Mouse (Mus musculus) limb, embryonic 15.5 days (tissue): Measurements from ENCODE around the gene Pofut2. TPM values are rescaled to one million over a fixed set of nuclear protein-coding genes. Genes with fewer than 3 reads are reported as not detected.

Experiments
- ATAC-seq: fragments of 200-750 bp; cut with Nextera tagmentation; 2 replicates; pipeline ENCODE4 v1.8.0; 2017; ENCODE audit warnings: low read depth, moderate TSS enrichment; ENCODE audit not compliant: insufficient number of reproducible peaks, low FRiP score, low TSS enrichment
- H3K27ac ChIP-seq: fragments of 300-500 bp; sonication (generic); 2 replicates; pipeline ENCODE4 v1.5.1; 2015; ENCODE audit warnings: moderate library complexity, mild to moderate bottlenecking, inconsistent platforms
- H3K27me3 ChIP-seq: fragments of 300-500 bp; sonication (generic); 2 replicates; pipeline ENCODE4 v1.6.1; 2015; ENCODE audit warnings: inconsistent platforms
- H3K36me3 ChIP-seq: fragments of 300-500 bp; sonication (generic); 2 replicates; pipeline ENCODE4 v1.6.1; 2015; ENCODE audit warnings: inconsistent platforms
- H3K4me1 ChIP-seq: fragments of 300-500 bp; sonication (generic); 2 replicates; pipeline ENCODE4 v1.6.1; 2015; ENCODE audit warnings: inconsistent platforms
- H3K4me2 ChIP-seq: fragments of 300-500 bp; sonication (generic); 2 replicates; pipeline ENCODE4 v1.6.1; 2015; ENCODE audit warnings: mild to moderate bottlenecking, inconsistent platforms
- H3K4me3 ChIP-seq: fragments of 300-500 bp; sonication (generic); 2 replicates; pipeline ENCODE4 v1.5.1; 2015; ENCODE audit warnings: mild to moderate bottlenecking, inconsistent platforms
- H3K9ac ChIP-seq: fragments of 300-500 bp; sonication (generic); 2 replicates; pipeline ENCODE4 v1.6.1; 2015; ENCODE audit warnings: inconsistent platforms
- H3K9me3 ChIP-seq: fragments of 300-500 bp; sonication (generic); 2 replicates; pipeline ENCODE4 v1.6.1; 2016; ENCODE audit warnings: inconsistent platforms
- WGBS: fragments of 180-500 bp; shearing (Covaris S2); methylation state at CpG from one replicate; pipeline ENCODE4 v1.1.7; 2015; 5-methylcytosine and 5-hydroxymethylcytosine counted together
- polyA plus RNA-seq: library from polyadenylated mRNA; unstranded; fragments of >200 nt; fragmentation: Nextera tagmentation; extraction: Ambion mirVana; gene quantifications from 2 replicates; pipeline ENCODE4 v1.2.1, GENCODE M21; 2015

Gene Pofut2
- polyA plus RNA-seq, 1 experiment from 2014 or later, result 187 TPM

DNA sequence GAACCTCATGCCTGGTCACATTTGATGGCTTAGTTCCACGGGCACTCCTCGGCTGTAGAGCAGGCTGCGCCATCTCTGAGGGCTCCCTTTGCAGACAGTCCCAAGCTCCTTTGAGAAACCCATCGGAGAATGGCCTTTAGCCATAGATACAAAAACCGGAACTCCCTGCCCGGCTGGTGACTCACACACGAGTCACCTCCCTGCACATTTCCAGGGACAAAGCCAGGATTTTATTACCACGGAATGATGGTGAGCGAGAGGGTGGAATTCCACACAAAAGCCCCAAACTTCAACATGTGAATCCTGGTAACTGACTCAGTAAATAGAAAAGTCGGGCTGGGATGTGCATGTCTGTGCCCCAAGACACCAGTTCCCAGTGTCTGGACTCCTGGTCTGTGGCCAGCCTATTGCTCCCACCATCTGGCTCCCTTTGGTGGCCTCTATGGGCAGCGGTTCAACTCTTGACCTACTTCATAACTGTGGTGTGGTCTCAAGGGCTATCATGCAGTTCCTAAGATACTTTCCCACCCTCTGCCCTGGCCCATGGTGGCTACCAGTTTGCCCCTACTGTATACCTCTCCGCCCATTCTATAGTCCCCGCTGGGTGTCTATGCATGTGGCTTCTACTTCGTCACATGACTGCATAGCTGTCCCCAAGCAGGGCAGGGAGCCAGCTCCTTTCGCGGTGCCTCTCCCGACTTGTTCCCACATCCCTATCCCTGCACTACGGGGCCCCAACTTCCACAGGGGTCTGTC, 7.1 kb upstream of the Pofut2 start:
- WGBS, result 49% methylated on average over 18 of the region's 18 CpGs
- Histone ChIP-seq H3K9ac (no peak overlapping the region), H3K27me3 (0 out of 2 replicates have a peak, but pooled peaks cover 3% of the 10 kb centered on the region), H3K4me2 (0 out of 2 replicates have a peak overlapping the region, but pooled peaks have one; percentile 12), H3K4me1 (peaks cover 36% of the 10 kb centered on the region), H3K27ac (peak overlapping the region; percentile 69), H3K9me3 (no peaks in the 10 kb centered on the region), H3K36me3 (no peaks in the 10 kb centered on the region), H3K4me3 (no peak overlapping the region)
- no peak for ATAC-seq

DNA sequence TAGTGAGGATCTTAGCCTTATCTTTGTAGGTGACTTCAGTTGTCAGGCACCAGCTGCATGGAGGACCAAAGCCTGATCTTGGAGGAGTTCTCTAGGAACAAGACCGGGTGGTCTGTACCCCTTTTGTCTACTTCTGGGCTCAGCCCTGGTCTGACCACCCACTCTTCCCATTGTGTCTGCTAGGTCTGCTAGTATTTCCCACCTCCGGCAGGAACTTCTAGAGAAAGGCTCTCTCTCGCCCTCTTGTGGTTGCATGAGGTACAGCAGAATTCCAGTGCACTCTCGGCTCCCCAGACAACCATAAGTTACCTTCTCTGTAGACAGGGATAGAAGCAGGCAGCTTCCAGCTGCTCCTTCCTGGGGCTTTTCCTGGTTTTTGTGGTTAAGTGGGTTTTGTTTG, 6.2 kb upstream of the Pofut2 start:
- Histone ChIP-seq H3K9ac (no peak overlapping the region), H3K4me3 (no peak overlapping the region), H3K9me3 (no peaks in the 10 kb centered on the region), H3K36me3 (no peaks in the 10 kb centered on the region), H3K4me2 (no peak overlapping the region), H3K4me1 (peaks cover 36% of the 10 kb centered on the region), H3K27me3 (0 out of 2 replicates have a peak, but pooled peaks cover 3% of the 10 kb centered on the region), H3K27ac (peak overlapping the region; percentile 69; the same call in 1 of the 2 replicates)
- WGBS, result 1% methylated on average over 4 of the region's 4 CpGs
- ATAC-seq, result no peak

GRCm38 (mm10) chr10:77255231-77255630, 3.8 kb upstream of the Pofut2 start:
- WGBS, result 78% methylated on average over 3 of the region's 3 CpGs
- H3K4me3 ChIP-seq, result no peak overlapping the region
- H3K27ac ChIP-seq, result peak overlapping the region; percentile 77; the same call in 1 of the 2 replicates
- H3K9ac ChIP-seq, result no peak overlapping the region
- ATAC-seq, result no peak
- no peak overlapping the region for H3K4me2 ChIP-seq
- H3K4me1 ChIP-seq, result peaks cover 39% of the 10 kb centered on the region
- no peaks in the 10 kb centered on the region for H3K36me3 ChIP-seq
- no peaks in the 10 kb centered on the region for H3K9me3 ChIP-seq
- H3K27me3 ChIP-seq, result 0 out of 2 replicates have a peak, but pooled peaks cover 3% of the 10 kb centered on the region

- Histone ChIP-seq H3K9me3 (no peaks in the 10 kb centered on the region), H3K4me1 (peaks cover 39% of the 10 kb centered on the region), H3K4me3 (no peak overlapping the region), H3K9ac (no peak overlapping the region), H3K27ac (no peak overlapping the region; the same call in 1 of the 2 replicates), H3K36me3 (peaks cover 3% of the 10 kb centered on the region; the same call in 1 of the 2 replicates), H3K4me2 (no peak overlapping the region), H3K27me3 (0 out of 2 replicates have a peak, but pooled peaks cover 2% of the 10 kb centered on the region)
- no peak for ATAC-seq
- 66% methylated on average over 3 of the region's 3 CpGs for WGBS
Measured at GRCm38 (mm10) chr10:77255676-77256075, 3.3 kb upstream of the Pofut2 start.

DNA sequence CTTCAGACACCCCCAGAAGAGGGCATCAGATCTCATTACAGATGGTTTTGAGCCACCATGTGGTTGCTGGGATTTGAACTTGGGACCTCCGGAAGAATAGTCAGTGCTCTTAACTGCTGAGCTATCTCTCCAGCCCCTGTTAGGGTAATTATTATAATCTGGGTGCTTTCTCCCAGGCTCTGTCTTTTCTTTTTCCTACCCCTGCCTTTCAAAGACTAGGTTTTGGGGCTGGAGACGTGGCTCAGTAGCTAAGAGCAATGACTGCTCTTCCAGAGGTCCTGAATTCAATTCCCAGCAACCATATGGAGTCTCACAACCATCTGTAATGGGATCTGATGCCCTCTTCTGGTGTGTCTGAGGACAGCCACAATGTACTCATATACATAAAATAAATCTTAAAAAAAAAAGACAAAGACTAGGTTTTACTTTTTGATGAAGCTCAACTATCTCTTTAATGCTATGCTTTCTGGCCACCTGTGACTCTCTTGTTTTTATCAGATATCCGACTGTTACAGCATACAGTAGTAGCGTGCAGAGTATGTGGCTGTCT, 902 bp upstream of the Pofut2 start:
- ATAC-seq, result no peak
- 55% methylated on average over 4 of the region's 4 CpGs for WGBS
- Histone ChIP-seq H3K4me3 (peak overlapping the region; percentile 97), H3K9ac (no peak overlapping the region), H3K27ac (no peak overlapping the region), H3K27me3 (no peaks in the 10 kb centered on the region), H3K36me3 (peaks cover 27% of the 10 kb centered on the region), H3K4me1 (peaks cover 21% of the 10 kb centered on the region), H3K4me2 (peak overlapping the region; percentile 84), H3K9me3 (no peaks in the 10 kb centered on the region)

DNA sequence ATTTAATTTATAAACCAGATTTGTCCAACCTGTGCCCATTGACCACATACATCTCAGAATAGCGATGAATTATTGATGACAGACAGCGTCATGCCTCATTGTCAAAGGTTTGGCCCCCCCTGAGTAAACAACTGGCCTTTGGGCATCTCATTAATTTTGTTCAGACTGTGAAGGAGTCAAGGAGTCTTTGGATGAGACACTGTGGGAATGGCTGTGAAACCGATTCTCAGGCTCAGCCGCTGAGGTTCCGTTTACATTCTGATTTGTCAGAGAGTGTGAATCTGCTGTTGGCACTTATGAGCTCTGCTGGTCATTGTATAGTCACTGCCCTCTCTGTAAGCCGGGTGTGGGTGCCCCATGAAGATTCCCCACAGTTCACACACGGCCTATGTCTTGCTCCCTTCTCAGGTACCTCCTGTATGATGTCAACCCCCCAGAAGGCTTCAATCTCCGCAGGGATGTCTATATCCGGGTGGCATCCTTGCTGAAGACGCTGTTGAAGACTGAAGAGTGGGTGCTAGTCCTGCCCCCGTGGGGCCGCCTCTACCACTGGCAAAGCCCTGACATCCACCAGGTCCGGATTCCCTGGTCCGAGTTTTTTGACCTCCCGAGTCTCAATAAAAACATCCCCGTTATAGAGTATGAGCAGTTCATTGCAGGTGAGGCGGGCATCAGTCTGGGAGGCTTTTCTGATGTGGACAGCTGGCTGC, 1.3 kb downstream of the Pofut2 start:
- WGBS, result 86% methylated on average over 17 of the region's 17 CpGs
- ATAC-seq, result no peak

DNA sequence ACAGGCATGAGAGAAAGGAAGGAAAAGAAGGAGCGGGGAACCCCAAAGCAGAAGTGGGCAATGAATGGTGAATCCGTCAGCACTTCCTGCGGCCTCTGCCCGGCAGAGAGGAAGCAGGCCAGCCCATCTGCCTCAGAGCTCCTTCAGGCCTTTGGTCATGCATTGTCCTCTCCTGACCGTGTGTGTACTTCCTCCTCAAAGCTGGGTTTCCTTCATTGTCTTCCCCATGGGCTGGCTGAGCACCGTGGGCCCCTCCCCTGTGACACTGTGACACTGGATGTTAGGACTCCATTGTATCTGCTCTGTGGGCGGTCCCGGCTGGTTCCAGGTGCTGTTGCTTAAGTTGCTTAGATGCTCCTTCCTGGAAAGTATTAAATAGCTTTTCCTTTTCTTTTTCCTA, 7.3 kb downstream of the Pofut2 start:
- Histone ChIP-seq H3K9ac (no peak overlapping the region), H3K27ac (no peak overlapping the region), H3K4me3 (no peak overlapping the region), H3K36me3 (peaks cover 91% of the 10 kb centered on the region), H3K27me3 (no peaks in the 10 kb centered on the region), H3K4me2 (no peak overlapping the region), H3K4me1 (no peaks in the 10 kb centered on the region), H3K9me3 (no peaks in the 10 kb centered on the region)
- WGBS, result 85% methylated on average over 8 of the region's 8 CpGs
- no peak for ATAC-seq

More for the DNA sequence above, 1.3 kb downstream of the Pofut2 start:
- no peaks in the 10 kb centered on the region for H3K27me3 ChIP-seq
- H3K27ac ChIP-seq, result no peak overlapping the region
- peaks cover 49% of the 10 kb centered on the region for H3K36me3 ChIP-seq
- peak overlapping the region; percentile 52 for H3K4me2 ChIP-seq
- peak overlapping the region; percentile 97 for H3K4me3 ChIP-seq
- peaks cover 10% of the 10 kb centered on the region for H3K4me1 ChIP-seq
- no peaks in the 10 kb centered on the region for H3K9me3 ChIP-seq
- no peak overlapping the region for H3K9ac ChIP-seq

DNA sequence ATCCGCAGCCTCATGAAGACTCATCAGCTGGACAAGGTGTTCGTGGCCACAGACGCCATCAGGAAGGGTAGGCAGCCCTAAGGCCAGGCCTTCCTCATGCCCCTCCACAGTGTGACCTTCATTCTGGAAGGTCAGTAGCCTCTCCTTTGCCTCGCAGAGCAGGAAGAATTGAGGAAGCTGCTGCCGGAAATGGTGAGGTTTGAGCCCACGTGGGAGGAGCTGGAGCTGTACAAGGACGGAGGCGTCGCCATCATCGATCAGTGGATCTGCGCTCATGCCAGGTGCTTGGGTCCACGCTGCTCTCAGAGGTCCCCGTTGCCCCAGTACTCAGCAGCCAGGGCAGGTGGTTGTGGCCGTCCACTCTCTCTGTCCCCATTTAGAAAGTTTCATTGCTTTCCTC, 8.0 kb downstream of the Pofut2 start:
- no peak for ATAC-seq

GRCm38 (mm10) chr10:77269129-77269528, 10.1 kb downstream of the Pofut2 start:
- Histone ChIP-seq H3K9ac (no peak overlapping the region), H3K4me2 (no peak overlapping the region), H3K27ac (no peak overlapping the region), H3K4me1 (no peaks in the 10 kb centered on the region), H3K36me3 (peaks cover 62% of the 10 kb centered on the region), H3K4me3 (no peak overlapping the region), H3K27me3 (no peaks in the 10 kb centered on the region), H3K9me3 (no peaks in the 10 kb centered on the region)
- WGBS, result 75% methylated on average over 7 of the region's 7 CpGs
- no peak for ATAC-seq

More for the DNA sequence above, 8.0 kb downstream of the Pofut2 start:
- H3K9ac ChIP-seq, result no peak overlapping the region
- H3K4me1 ChIP-seq, result no peaks in the 10 kb centered on the region
- H3K9me3 ChIP-seq, result no peaks in the 10 kb centered on the region
- H3K4me2 ChIP-seq, result no peak overlapping the region
- H3K36me3 ChIP-seq, result peaks cover 83% of the 10 kb centered on the region
- H3K27me3 ChIP-seq, result no peaks in the 10 kb centered on the region
- 88% methylated on average over 14 of the region's 14 CpGs for WGBS
- no peak overlapping the region for H3K27ac ChIP-seq
- no peak overlapping the region for H3K4me3 ChIP-seq

GRCm38 (mm10) chr10:77272980-77273730, 14.1 kb downstream of the Pofut2 start:
- Histone ChIP-seq H3K4me3 (no peak overlapping the region), H3K27me3 (no peaks in the 10 kb centered on the region), H3K36me3 (peaks cover 22% of the 10 kb centered on the region), H3K4me1 (no peaks in the 10 kb centered on the region), H3K9ac (no peak overlapping the region), H3K27ac (no peak overlapping the region), H3K4me2 (no peak overlapping the region), H3K9me3 (no peaks in the 10 kb centered on the region)
- WGBS, result 55% methylated on average over 11 of the region's 11 CpGs
- ATAC-seq, result no peak

- H3K4me1 ChIP-seq, result no peaks in the 10 kb centered on the region
- no peak for ATAC-seq
- H3K9me3 ChIP-seq, result no peaks in the 10 kb centered on the region
- H3K36me3 ChIP-seq, result peaks cover 16% of the 10 kb centered on the region
- no peak overlapping the region for H3K4me3 ChIP-seq
- H3K4me2 ChIP-seq, result no peak overlapping the region
- H3K27ac ChIP-seq, result no peak overlapping the region
- H3K27me3 ChIP-seq, result no peaks in the 10 kb centered on the region
- H3K9ac ChIP-seq, result no peak overlapping the region
Measured at GRCm38 (mm10) chr10:77273798-77274197, 14.8 kb downstream of the Pofut2 start.
